Mouse (Mus musculus) layer of hippocampus, adult 8-10 months (tissue): ENCODE results near the gene Atp1b1. TPM values are rescaled to one million over a fixed set of nuclear protein-coding genes. Genes with fewer than 3 reads are reported as not detected.
A peak's percentile ranks its signal among the peaks of the same experiment; 100 is the strongest.

Experiments
- DNase-seq, 2 experiments: peaks; one replicate each; pipeline ENCODE4 v3.0.0; 2022; ENCODE audit warnings: low spot score in 2 of 2
- total RNA-seq, 4 experiments: library from RNA; stranded (reverse); gene quantifications; 2 replicates each; pipeline ENCODE4 v1.2.4; 2022

The Atp1b1 gene
- total RNA-seq, result 1,000 to 10,000 TPM; 1,927 to 2,142 (median 1,996) TPM

- DNase-seq, result peak; percentile 85 to 88
Measured at GRCm38 (mm10) chr1:164458245-164458613, at the start of gene Atp1b1. Gene Atp1b1 (minus strand): TSS chr1:164458355.

GRCm38 (mm10) chr1:164505096-164505495, 46.9 kb upstream of the Atp1b1 start:
- no peak for DNase-seq

- no peak for DNase-seq
Measured at GRCm38 (mm10) chr1:164503140-164503730, 45.1 kb upstream of the Atp1b1 start.

GRCm38 (mm10) chr1:164502231-164502630, 44.1 kb upstream of the Atp1b1 start:
- no peak for DNase-seq

- DNase-seq, result no peak
Measured at GRCm38 (mm10) chr1:164494741-164495512, 36.8 kb upstream of the Atp1b1 start.

GRCm38 (mm10) chr1:164494215-164494614, 36.1 kb upstream of the Atp1b1 start:
- DNase-seq, result no peak

GRCm38 (mm10) chr1:164493042-164493705, 35.0 kb upstream of the Atp1b1 start:
- no peak for DNase-seq

GRCm38 (mm10) chr1:164492476-164492875, 34.3 kb upstream of the Atp1b1 start:
- no peak for DNase-seq

GRCm38 (mm10) chr1:164489961-164490594, 31.9 kb upstream of the Atp1b1 start:
- no peak for DNase-seq

- DNase-seq, result no peak
Measured at GRCm38 (mm10) chr1:164483728-164484127, 25.6 kb upstream of the Atp1b1 start.

GRCm38 (mm10) chr1:164482833-164483232, 24.7 kb upstream of the Atp1b1 start:
- DNase-seq, result no peak

GRCm38 (mm10) chr1:164481645-164482354, 23.6 kb upstream of the Atp1b1 start:
- DNase-seq, result no peak

GRCm38 (mm10) chr1:164480755-164481644, 22.8 kb upstream of the Atp1b1 start:
- no peak for DNase-seq

GRCm38 (mm10) chr1:164475895-164476294, 17.7 kb upstream of the Atp1b1 start:
- DNase-seq, result peak in 1 of 2 experiments; percentile 47

GRCm38 (mm10) chr1:164474778-164475511, 16.8 kb upstream of the Atp1b1 start:
- DNase-seq, result no peak

- DNase-seq, result no peak
Measured at GRCm38 (mm10) chr1:164474310-164474709, 16.2 kb upstream of the Atp1b1 start.

GRCm38 (mm10) chr1:164473398-164473797, 15.2 kb upstream of the Atp1b1 start:
- DNase-seq, result no peak

- DNase-seq, result no peak
Measured at GRCm38 (mm10) chr1:164471632-164472031, 13.5 kb upstream of the Atp1b1 start.

- no peak for DNase-seq
Measured at GRCm38 (mm10) chr1:164470985-164471384, 12.8 kb upstream of the Atp1b1 start.

- DNase-seq, result no peak
Measured at GRCm38 (mm10) chr1:164468329-164468728, 10.2 kb upstream of the Atp1b1 start.
